Mouse (Mus musculus): ENCODE measurements around the gene Ankrd9. TPM values are rescaled to one million over a fixed set of nuclear protein-coding genes. Genes with fewer than 3 reads are reported as not detected.

The Ankrd9 gene
- total and polyA plus RNA-seq, 2 experiments, result 1.4 to 12.8 TPM

DNA sequence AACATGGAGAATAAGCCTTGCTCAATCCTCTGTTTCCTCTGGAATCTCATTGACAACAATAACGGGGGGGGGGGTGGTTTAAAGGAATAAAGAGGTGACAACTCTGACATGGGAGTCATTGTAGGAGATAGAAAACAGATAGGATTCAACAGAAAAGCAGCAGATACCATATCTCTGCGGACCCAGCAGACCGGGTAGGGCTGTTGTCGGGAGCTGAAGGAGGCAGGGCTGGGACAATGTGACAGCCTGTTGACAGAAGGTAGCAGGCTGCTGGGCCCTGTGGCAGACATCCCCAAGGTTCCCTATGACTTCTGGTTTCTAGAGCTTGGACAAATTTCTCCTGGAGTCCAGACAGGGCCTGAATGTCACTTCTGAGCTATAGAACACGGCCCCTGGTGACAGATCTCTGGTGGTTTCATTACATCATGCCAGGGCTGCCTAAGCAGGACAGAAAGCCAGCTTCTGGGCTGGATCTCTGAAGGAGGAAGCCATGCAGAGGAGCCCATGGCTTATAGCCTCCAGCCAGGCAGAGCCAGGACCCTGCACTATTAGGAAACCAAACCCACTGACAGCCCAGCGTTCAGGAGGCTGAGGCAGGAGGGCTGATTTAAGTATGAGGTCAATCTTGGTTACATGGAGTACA, 30.9 kb upstream of the Ankrd9 start:
- Histone ChIP-seq H3K79me2 (ENCODE audit: control insufficient read depth, insufficient read depth, low read length) (no peaks in the 10 kb centered on the region), H3K27me3 (ENCODE audit: control insufficient read depth, insufficient read depth, low read length) (no peaks in the 10 kb centered on the region), H3K27ac (replicated peaks; ENCODE audit: insufficient read depth, low read depth, low read length) (no peak overlapping the region), H3K4me3 (ENCODE audit: insufficient read depth, low read depth, low read length) (no peak overlapping the region), H3K4me1 (ENCODE audit: control insufficient read depth, insufficient read depth, low read length) (no peaks in the 10 kb centered on the region; the same call in 1 of the 2 replicates), H3K36me3 (ENCODE audit: control insufficient read depth, insufficient read depth, low read length) (no peaks in the 10 kb centered on the region), H3K9ac (ENCODE audit: low read depth, low read length) (no peak overlapping the region)
- TF ChIP-seq CTCF (IDR thresholded peaks at IDR 0.05; ENCODE audit: low read depth, low read length) (no peak), POLR2A (IDR thresholded peaks at IDR 0.05; ENCODE audit: extremely low read depth, insufficient read depth, low read length) (no peak)
- WGBS, result 85% methylated on average over 6 of the region's 6 CpGs
- no peak for DNase-seq (ENCODE audit: extremely low read depth, low read depth, low spot score)

DNA sequence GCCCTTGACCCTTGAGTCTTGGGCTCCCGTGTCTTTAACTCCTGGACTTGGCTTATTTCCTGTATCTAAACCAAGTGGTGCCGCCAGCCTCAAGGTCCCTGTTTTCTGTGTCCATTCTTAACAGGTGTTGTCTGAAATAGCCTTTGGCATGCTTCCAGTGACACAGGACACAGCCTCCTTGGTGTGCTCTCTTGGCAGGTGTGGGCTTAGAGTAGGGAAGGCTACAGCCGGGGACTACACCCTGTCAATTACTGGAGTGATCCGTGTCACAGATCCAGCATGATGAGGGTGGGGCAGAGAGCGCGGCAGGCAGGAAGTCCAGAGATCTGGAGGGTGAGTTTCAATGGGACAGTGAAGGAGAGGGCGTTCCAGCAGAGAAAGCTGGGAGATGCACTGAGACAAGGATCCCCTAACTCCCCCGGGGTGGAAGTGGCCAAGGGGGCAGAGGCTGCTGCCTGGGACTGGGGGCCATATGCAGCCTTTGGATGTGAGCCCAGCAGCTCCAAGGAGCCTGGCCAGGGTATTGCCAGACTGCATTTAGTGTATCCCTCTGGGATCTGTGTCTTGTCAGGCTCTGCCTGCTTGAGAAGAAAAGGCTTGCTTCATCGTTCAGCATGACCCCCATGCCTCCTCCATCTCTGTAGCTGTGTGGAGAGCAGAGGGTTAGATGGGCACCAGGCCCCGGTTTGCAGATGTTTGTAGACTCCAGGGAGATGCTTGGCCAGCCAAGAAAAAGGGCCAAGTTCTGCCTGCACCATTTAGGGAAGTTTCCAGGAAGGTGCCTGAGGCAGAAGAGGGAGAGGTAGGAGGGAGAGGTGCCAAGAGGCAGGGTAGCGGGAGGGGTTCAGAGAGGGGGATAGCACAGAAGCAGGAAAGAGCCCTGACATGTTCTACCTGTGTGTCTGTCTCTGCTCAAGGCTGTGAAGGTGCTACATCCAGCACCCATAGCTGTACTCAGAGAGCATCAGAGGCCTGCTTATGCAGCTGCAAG, 30.0 kb upstream of the Ankrd9 start:
- DNase-seq (ENCODE audit: extremely low read depth, low read depth, low spot score), result no peak
- 71% methylated on average over 11 of the region's 11 CpGs for WGBS
- H3K4me3 ChIP-seq (ENCODE audit: insufficient read depth, low read depth, low read length), result no peak overlapping the region
- H3K9ac ChIP-seq (ENCODE audit: low read depth, low read length), result no peak overlapping the region
- no peaks in the 10 kb centered on the region for H3K79me2 ChIP-seq (ENCODE audit: control insufficient read depth, insufficient read depth, low read length)
- no peaks in the 10 kb centered on the region for H3K36me3 ChIP-seq (ENCODE audit: control insufficient read depth, insufficient read depth, low read length)
- H3K4me1 ChIP-seq (ENCODE audit: control insufficient read depth, insufficient read depth, low read length), result no peaks in the 10 kb centered on the region; the same call in 1 of the 2 replicates
- TF ChIP-seq CTCF (IDR thresholded peaks at IDR 0.05; ENCODE audit: low read depth, low read length) (no peak), POLR2A (IDR thresholded peaks at IDR 0.05; ENCODE audit: extremely low read depth, insufficient read depth, low read length) (no peak)
- no peak overlapping the region for H3K27ac ChIP-seq (replicated peaks; ENCODE audit: insufficient read depth, low read depth, low read length)
- H3K27me3 ChIP-seq (ENCODE audit: control insufficient read depth, insufficient read depth, low read length), result no peaks in the 10 kb centered on the region

DNA sequence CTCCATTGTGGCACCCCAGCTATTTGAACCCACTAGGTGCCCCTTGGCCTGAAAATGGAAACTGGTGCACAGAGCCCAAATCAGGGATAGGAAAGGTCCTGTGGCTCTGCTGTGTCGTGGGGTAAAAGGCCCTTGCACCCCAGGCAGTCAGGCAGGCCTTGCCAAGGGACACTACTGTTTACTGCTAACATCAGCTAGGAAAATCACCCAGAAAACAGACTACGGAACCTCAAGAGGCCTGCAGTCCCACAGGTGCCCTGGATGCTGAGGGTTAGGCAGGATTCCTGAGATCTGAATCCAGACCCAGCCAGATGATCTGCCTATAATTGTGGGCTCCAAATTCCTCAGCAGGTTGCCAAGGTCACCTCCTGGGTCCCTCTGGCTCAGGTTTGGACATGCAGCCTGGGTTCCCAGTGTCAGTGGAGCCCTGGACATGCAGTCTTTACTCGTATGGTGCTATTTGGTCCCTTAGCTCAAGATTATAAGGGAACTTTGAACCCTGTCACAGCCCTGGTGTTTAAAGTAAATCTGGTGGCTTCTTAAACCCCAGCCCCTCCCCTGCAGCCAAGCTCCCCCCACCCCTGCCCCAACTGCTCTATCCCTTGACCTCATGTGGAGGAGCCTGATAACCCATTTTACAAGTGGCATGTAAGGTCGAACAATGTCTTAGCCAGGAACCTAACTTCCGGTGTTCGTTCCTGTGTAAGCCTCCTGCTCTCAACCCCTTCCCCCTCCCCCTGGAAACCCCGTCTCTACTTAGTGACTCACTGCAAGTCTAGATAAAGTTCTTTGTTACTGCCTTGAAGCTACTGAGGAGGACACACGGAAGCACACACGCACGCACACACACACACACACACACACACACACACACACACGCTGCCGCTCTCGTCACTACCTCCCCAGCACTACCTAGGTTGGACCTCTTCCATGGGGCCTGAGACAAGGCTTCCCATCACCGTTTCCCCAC, 28.6 kb upstream of the Ankrd9 start:
- peak; percentile 16 for DNase-seq (ENCODE audit: extremely low read depth, low read depth, low spot score)
- no peaks in the 10 kb centered on the region for H3K27me3 ChIP-seq (ENCODE audit: control insufficient read depth, insufficient read depth, low read length)
- no peak overlapping the region for H3K27ac ChIP-seq (replicated peaks; ENCODE audit: insufficient read depth, low read depth, low read length)
- H3K4me1 ChIP-seq (ENCODE audit: control insufficient read depth, insufficient read depth, low read length), result no peaks in the 10 kb centered on the region; the same call in 1 of the 2 replicates
- TF ChIP-seq CTCF (IDR thresholded peaks at IDR 0.05; ENCODE audit: low read depth, low read length) (no peak), POLR2A (IDR thresholded peaks at IDR 0.05; ENCODE audit: extremely low read depth, insufficient read depth, low read length) (no peak)
- H3K79me2 ChIP-seq (ENCODE audit: control insufficient read depth, insufficient read depth, low read length), result no peaks in the 10 kb centered on the region
- no peak overlapping the region for H3K4me3 ChIP-seq (ENCODE audit: insufficient read depth, low read depth, low read length)
- H3K36me3 ChIP-seq (ENCODE audit: control insufficient read depth, insufficient read depth, low read length), result no peaks in the 10 kb centered on the region
- no peak overlapping the region for H3K9ac ChIP-seq (ENCODE audit: low read depth, low read length)
- WGBS, result 82% methylated on average over 14 of the region's 14 CpGs

DNA sequence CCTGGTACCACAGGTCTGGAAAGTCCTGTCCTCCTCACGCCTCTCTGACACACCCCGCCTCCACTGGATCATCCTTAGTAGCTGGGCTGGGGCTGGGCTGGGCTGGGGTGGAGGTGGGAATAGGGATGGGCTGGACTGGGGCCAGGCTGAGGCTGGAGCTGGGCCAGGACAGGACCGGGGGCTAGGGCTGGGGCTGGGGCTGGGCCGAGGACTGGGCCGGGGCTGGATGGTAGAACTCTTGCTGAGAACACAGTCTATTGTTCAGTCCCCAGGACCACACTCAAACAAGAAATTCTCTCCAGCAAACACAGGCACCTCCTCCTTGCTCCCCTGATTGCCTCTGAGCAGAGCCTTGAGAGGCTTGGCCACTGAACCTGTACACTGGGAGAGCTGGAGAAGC, 27.5 kb upstream of the Ankrd9 start:
- TF ChIP-seq CTCF (IDR thresholded peaks at IDR 0.05; ENCODE audit: low read depth, low read length), result no peak
- no peak for TF ChIP-seq POLR2A (IDR thresholded peaks at IDR 0.05; ENCODE audit: extremely low read depth, insufficient read depth, low read length)
- no peak overlapping the region for H3K9ac ChIP-seq (ENCODE audit: low read depth, low read length)

DNA sequence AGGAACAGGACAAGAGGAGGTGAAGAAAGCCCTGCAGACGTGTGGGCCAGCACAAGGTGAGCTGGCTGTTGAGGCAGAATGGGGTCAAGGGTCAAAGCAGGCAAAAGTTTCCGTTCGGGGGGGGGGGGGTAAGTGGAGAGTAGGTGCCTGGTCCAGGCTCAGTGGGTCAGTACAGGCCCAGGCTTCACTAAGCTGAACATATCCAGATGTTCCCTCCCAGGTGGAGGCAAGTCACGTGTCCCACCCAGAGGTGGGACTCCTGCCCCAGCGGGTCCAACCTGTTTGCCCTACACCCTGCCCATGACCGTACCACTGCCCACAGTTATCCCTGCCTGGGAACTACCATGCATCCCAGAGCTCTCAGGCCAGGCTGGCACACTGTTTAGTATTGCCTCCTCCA, 27.0 kb upstream of the Ankrd9 start:
- TF ChIP-seq POLR2A (IDR thresholded peaks at IDR 0.05; ENCODE audit: extremely low read depth, insufficient read depth, low read length) (no peak), CTCF (IDR thresholded peaks at IDR 0.05; ENCODE audit: low read depth, low read length) (no peak)
- Histone ChIP-seq H3K36me3 (ENCODE audit: control insufficient read depth, insufficient read depth, low read length) (no peaks in the 10 kb centered on the region), H3K9ac (ENCODE audit: low read depth, low read length) (no peak overlapping the region), H3K27me3 (ENCODE audit: control insufficient read depth, insufficient read depth, low read length) (no peaks in the 10 kb centered on the region), H3K27ac (replicated peaks; ENCODE audit: insufficient read depth, low read depth, low read length) (no peak overlapping the region), H3K79me2 (ENCODE audit: control insufficient read depth, insufficient read depth, low read length) (no peaks in the 10 kb centered on the region), H3K4me3 (ENCODE audit: insufficient read depth, low read depth, low read length) (no peak overlapping the region), H3K4me1 (ENCODE audit: control insufficient read depth, insufficient read depth, low read length) (no peaks in the 10 kb centered on the region; the same call in 1 of the 2 replicates)
- WGBS, result 71% methylated on average over 6 of the region's 6 CpGs
- DNase-seq (ENCODE audit: extremely low read depth, low read depth, low spot score), result no peak

More for the DNA sequence above, 27.5 kb upstream of the Ankrd9 start:
- H3K79me2 ChIP-seq (ENCODE audit: control insufficient read depth, insufficient read depth, low read length), result no peaks in the 10 kb centered on the region
- no peaks in the 10 kb centered on the region; the same call in 1 of the 2 replicates for H3K4me1 ChIP-seq (ENCODE audit: control insufficient read depth, insufficient read depth, low read length)
- H3K4me3 ChIP-seq (ENCODE audit: insufficient read depth, low read depth, low read length), result no peak overlapping the region
- WGBS, result 88% methylated on average over 4 of the region's 5 CpGs
- H3K27me3 ChIP-seq (ENCODE audit: control insufficient read depth, insufficient read depth, low read length), result no peaks in the 10 kb centered on the region
- H3K27ac ChIP-seq (replicated peaks; ENCODE audit: insufficient read depth, low read depth, low read length), result no peak overlapping the region
- no peaks in the 10 kb centered on the region for H3K36me3 ChIP-seq (ENCODE audit: control insufficient read depth, insufficient read depth, low read length)
- no peak for DNase-seq (ENCODE audit: extremely low read depth, low read depth, low spot score)
